Mouse (Mus musculus): ENCODE measurements around the gene Shc4. TPM values are rescaled to one million over a fixed set of nuclear protein-coding genes. Genes with fewer than 3 reads are reported as not detected.
A peak's percentile ranks its signal among the peaks of the same experiment; 100 is the strongest.

Shc4 gene
- 1.5 and 2.0 TPM in 2 replicates for polyA plus RNA-seq (2015; fragmentation: Nextera tagmentation; extraction: Ambion mirVana)

DNA sequence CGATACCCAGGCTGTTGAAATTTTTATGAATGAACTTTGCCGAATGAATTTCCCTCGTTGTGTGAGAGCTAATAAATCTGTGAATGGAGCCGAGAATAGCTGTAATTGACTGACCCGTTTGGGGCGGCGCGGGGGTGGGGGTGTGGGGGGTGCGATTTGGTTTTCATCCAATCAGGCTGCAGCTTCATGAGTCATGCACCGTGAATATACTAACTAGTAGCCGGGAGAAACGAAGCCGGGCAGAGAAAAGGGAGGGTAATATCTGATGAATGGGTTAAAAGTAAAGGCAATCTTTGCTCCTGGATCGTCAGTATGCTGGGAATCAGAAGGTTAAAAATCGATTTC is at the start of gene Shc4:
Gene Shc4 (minus strand): TSS at position 63 of the 345 bp plus-strand sequence.
- no peaks in the 10 kb centered on the region for H3K9me3 ChIP-seq
- H3K4me2 ChIP-seq, result peak within 1 kb of the TSS; percentile 97
- ATAC-seq (ENCODE audit: insufficient number of reproducible peaks, insufficient read depth, low FRiP score, low TSS enrichment, low read depth), result no peak
- WGBS, result under 1% methylated on average over 15 of the region's 15 CpGs
- H3K4me1 ChIP-seq, result peaks cover 16% of the 10 kb centered on the region
- H3K27ac ChIP-seq, result no peak within 1 kb of the TSS
- peak within 1 kb of the TSS; percentile 69 for H3K9ac ChIP-seq
- H3K36me3 ChIP-seq, result no peaks in the 10 kb centered on the region
- H3K27me3 ChIP-seq, result peaks cover 62% of the 10 kb centered on the region
- peak within 1 kb of the TSS; percentile 52 for H3K4me3 ChIP-seq

DNA sequence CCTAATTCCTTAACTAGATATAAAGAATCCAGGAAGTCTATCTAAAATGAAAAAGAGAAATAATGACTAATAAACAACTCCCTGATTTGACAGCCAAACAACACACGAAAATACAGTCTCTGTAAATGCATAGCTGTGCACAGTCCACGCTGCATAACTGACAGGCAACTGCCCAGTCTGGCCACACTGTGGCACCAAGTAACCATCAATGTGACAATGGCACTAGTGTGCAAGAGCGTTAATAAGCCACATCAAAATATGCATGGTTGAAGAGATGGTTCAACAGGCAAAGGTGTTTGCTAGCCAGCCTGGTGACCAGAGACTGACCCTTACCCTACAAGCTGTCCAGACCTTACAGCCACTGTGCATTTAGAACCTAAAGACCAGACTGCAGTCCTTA is 41.1 kb upstream of the Shc4 start:
- Histone ChIP-seq H3K27ac (no peak overlapping the region), H3K27me3 (no peaks in the 10 kb centered on the region), H3K9ac (no peak overlapping the region), H3K4me1 (no peaks in the 10 kb centered on the region), H3K4me2 (no peak overlapping the region), H3K36me3 (peaks cover 84% of the 10 kb centered on the region), H3K9me3 (no peaks in the 10 kb centered on the region), H3K4me3 (no peak overlapping the region)
- WGBS, result 88% methylated on average over 3 of the region's 3 CpGs
- no peak for ATAC-seq (ENCODE audit: insufficient number of reproducible peaks, insufficient read depth, low FRiP score, low TSS enrichment, low read depth)

- ATAC-seq (ENCODE audit: insufficient number of reproducible peaks, insufficient read depth, low FRiP score, low TSS enrichment, low read depth), result no peak
- H3K9ac ChIP-seq, result no peak overlapping the region
- H3K4me3 ChIP-seq, result no peak overlapping the region
- peaks cover 82% of the 10 kb centered on the region for H3K36me3 ChIP-seq
- no peaks in the 10 kb centered on the region for H3K27me3 ChIP-seq
- 89% methylated on average over 5 of the region's 5 CpGs for WGBS
- H3K4me2 ChIP-seq, result no peak overlapping the region
- no peaks in the 10 kb centered on the region for H3K4me1 ChIP-seq
- H3K9me3 ChIP-seq, result no peaks in the 10 kb centered on the region
- no peak overlapping the region for H3K27ac ChIP-seq
Measured at GRCm38 (mm10) chr2:125764531-125764930, 40.6 kb upstream of the Shc4 start.

- Histone ChIP-seq H3K4me1 (peaks cover 13% of the 10 kb centered on the region), H3K4me3 (no peak overlapping the region), H3K27me3 (no peaks in the 10 kb centered on the region), H3K9me3 (no peaks in the 10 kb centered on the region), H3K9ac (no peak overlapping the region), H3K27ac (no peak overlapping the region), H3K36me3 (peaks cover 91% of the 10 kb centered on the region), H3K4me2 (no peak overlapping the region)
- no peak for ATAC-seq (ENCODE audit: insufficient number of reproducible peaks, insufficient read depth, low FRiP score, low TSS enrichment, low read depth)
- WGBS, result 73% methylated on average over 2 of the region's 2 CpGs
Measured at GRCm38 (mm10) chr2:125749330-125749729, 25.4 kb upstream of the Shc4 start.

DNA sequence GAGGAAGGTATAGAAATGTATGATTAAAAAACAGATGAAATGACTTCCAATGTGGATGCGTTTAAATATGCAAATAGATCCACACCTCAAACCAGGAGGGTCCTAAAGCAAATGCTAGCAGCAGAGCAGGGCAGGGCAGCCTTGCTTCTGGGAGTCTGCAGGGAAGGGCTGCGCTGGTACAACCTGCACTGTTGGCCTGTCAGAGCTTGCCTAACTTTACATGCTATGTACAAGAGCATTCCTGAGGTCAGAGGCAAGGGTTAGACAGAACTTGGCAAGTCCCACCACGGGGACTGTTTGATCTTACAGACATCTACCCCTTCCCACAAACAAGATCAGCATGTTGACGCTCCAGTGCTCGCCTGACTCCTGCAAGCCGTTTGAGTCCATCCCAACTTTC is 15.4 kb upstream of the Shc4 start:
- ATAC-seq (ENCODE audit: insufficient number of reproducible peaks, insufficient read depth, low FRiP score, low TSS enrichment, low read depth), result 0 out of 2 replicates have a peak, but pooled peaks have one; percentile 62
- H3K27me3 ChIP-seq, result no peaks in the 10 kb centered on the region
- H3K4me3 ChIP-seq, result no peak overlapping the region
- no peak overlapping the region for H3K9ac ChIP-seq
- no peak overlapping the region for H3K27ac ChIP-seq
- H3K4me2 ChIP-seq, result no peak overlapping the region
- H3K9me3 ChIP-seq, result no peaks in the 10 kb centered on the region
- peaks cover 16% of the 10 kb centered on the region for H3K4me1 ChIP-seq
- WGBS, result 68% methylated on average over 6 of the region's 6 CpGs
- H3K36me3 ChIP-seq, result peaks cover 52% of the 10 kb centered on the region

DNA sequence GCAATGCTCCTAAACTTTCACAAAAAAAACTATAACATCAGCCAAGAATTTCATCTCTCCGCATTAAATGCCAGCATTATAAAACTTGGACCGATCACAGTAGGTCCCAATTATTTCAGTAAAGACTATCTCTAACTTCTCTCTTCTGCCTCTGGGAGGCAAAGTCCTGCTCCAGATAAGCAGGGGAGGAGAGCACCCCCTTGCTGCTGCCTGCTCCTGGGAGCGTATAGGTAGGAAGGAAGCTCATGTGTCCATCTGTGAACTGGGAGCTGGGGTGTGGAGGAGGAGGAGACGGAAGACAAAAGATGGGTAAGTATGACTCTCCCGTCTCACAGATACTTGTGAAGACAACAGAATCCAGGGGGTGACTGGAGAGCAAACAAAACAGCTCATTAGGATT is 14.8 kb upstream of the Shc4 start:
- whole genome bisulfite sequencing, result 73% methylated on average over 5 of the region's 5 CpGs
- Histone ChIP-seq H3K36me3 (peaks cover 46% of the 10 kb centered on the region), H3K4me2 (no peak overlapping the region), H3K9me3 (no peaks in the 10 kb centered on the region), H3K4me1 (peaks cover 20% of the 10 kb centered on the region), H3K27ac (no peak overlapping the region), H3K9ac (no peak overlapping the region), H3K27me3 (no peaks in the 10 kb centered on the region), H3K4me3 (no peak overlapping the region)
- no peak for ATAC-seq (ENCODE audit: insufficient number of reproducible peaks, insufficient read depth, low FRiP score, low TSS enrichment, low read depth)

DNA sequence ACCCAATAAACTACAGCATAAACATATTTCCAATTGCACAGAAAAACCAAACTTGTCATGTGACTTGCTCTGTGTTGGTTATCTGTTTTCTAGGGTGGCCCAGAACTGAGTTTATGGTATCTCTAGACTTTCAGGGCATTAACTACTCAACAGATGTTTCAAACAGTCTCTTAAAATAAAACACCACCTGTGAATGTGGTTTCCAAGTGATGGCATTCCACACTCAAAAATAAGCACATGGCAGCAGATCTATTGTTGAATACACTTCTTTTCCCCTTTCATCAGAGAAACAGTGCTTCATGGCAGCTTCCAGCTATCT is 12.0 kb upstream of the Shc4 start:
- H3K27me3 ChIP-seq, result no peaks in the 10 kb centered on the region
- H3K9ac ChIP-seq, result no peak overlapping the region
- ATAC-seq (ENCODE audit: insufficient number of reproducible peaks, insufficient read depth, low FRiP score, low TSS enrichment, low read depth), result no peak
- peaks cover 38% of the 10 kb centered on the region for H3K4me1 ChIP-seq
- no peaks in the 10 kb centered on the region for H3K9me3 ChIP-seq
- H3K36me3 ChIP-seq, result peaks cover 21% of the 10 kb centered on the region
- no peak overlapping the region for H3K4me2 ChIP-seq
- no peak overlapping the region for H3K4me3 ChIP-seq
- no peak overlapping the region for H3K27ac ChIP-seq

DNA sequence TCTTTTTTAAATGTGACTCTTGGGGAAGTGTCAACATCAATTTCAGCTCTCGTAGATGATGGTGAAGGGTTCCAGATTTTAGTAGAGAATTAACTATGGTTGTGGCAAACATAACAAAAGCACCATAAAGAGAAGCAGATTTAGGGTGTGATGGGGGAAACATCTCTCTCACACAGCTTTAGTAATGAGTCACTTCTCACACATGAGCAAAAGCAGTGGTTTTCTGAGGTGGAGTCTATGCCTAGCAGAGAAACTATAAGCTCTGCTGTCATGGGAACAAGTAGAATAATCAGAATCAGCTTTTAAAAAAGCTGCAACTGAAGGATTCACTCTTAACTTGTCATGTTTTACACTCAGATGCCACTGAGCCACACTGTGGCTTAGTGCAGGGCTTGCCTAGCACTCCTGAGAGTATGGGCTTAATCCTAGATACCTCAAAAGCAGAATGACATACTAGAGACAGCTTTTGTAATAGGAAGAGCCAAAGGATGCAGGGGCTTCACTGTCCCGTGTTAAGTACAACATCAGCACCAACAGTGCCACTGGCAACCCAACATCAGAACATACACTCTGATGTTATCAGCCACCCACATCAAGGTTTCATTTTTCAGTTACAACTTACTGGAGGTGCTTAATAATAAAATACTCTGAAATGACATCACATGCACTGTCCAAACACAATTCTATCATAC is 11.5 kb upstream of the Shc4 start:
- no peaks in the 10 kb centered on the region for H3K9me3 ChIP-seq
- no peak for ATAC-seq (ENCODE audit: insufficient number of reproducible peaks, insufficient read depth, low FRiP score, low TSS enrichment, low read depth)
- H3K9ac ChIP-seq, result no peak overlapping the region
- peaks cover 17% of the 10 kb centered on the region for H3K36me3 ChIP-seq
- no peak overlapping the region for H3K27ac ChIP-seq
- H3K4me3 ChIP-seq, result no peak overlapping the region
- no peak overlapping the region for H3K4me2 ChIP-seq
- peaks cover 38% of the 10 kb centered on the region for H3K4me1 ChIP-seq
- H3K27me3 ChIP-seq, result no peaks in the 10 kb centered on the region
- 45% methylated on average over 2 of the region's 2 CpGs for WGBS

- Histone ChIP-seq H3K4me3 (no peak overlapping the region), H3K4me2 (no peak overlapping the region), H3K9ac (no peak overlapping the region), H3K27me3 (no peaks in the 10 kb centered on the region), H3K4me1 (peaks cover 38% of the 10 kb centered on the region), H3K9me3 (no peaks in the 10 kb centered on the region), H3K36me3 (peaks cover 12% of the 10 kb centered on the region), H3K27ac (peak overlapping the region; percentile 28; the same call in 1 of the 2 replicates)
- no peak for ATAC-seq (ENCODE audit: insufficient number of reproducible peaks, insufficient read depth, low FRiP score, low TSS enrichment, low read depth)
Measured at GRCm38 (mm10) chr2:125734741-125735140, 10.8 kb upstream of the Shc4 start.

GRCm38 (mm10) chr2:125731763-125732560 is 8.0 kb upstream of the Shc4 start:
- peak overlapping the region; percentile 71 for H3K4me2 ChIP-seq
- H3K9me3 ChIP-seq, result no peaks in the 10 kb centered on the region
- 6% methylated on average over 35 of the region's 35 CpGs for WGBS
- peak overlapping the region; percentile 47 for H3K4me3 ChIP-seq
- H3K36me3 ChIP-seq, result no peaks in the 10 kb centered on the region
- peak; percentile 89 for ATAC-seq (ENCODE audit: insufficient number of reproducible peaks, insufficient read depth, low FRiP score, low TSS enrichment, low read depth)
- peaks cover 38% of the 10 kb centered on the region for H3K4me1 ChIP-seq
- H3K27me3 ChIP-seq, result no peaks in the 10 kb centered on the region
- peak overlapping the region; percentile 80 for H3K27ac ChIP-seq
- H3K9ac ChIP-seq, result peak overlapping the region; percentile 79

GRCm38 (mm10) chr2:125724546-125725114 is 682 bp upstream of the Shc4 start:
- Histone ChIP-seq H3K9ac (peak overlapping the region; percentile 12; the same call in 1 of the 2 replicates), H3K27me3 (peaks cover 61% of the 10 kb centered on the region), H3K27ac (no peak overlapping the region), H3K4me1 (peaks cover 16% of the 10 kb centered on the region), H3K9me3 (no peaks in the 10 kb centered on the region), H3K36me3 (no peaks in the 10 kb centered on the region), H3K4me3 (peak overlapping the region; percentile 52), H3K4me2 (peak overlapping the region; percentile 97)
- WGBS, result 2% methylated on average over 16 of the region's 16 CpGs
- ATAC-seq (ENCODE audit: insufficient number of reproducible peaks, insufficient read depth, low FRiP score, low TSS enrichment, low read depth), result no peak

All from embryonic facial prominence, embryonic 13.5 days (tissue).